Comparison of ENCODE assay signal across 8 mouse cellular contexts in genomic region chr4:59000614-59001013, GRCm38 (mm10). TPM values are rescaled to one million over a fixed set of nuclear protein-coding genes. Genes with fewer than 3 reads are reported as not detected.
A peak's percentile ranks its signal among the peaks of the same experiment; 100 is the strongest.
DNase-seq lines count a peak whose midpoint lies in the region; ATAC-seq and TF ChIP-seq lines count a peak whose summit lies in the region.

No protein-coding gene starts in this region.

- peaks cover 6% of the 10 kb centered on the region; the same call in 1 of the 2 replicates for H3K4me1 ChIP-seq in spleen, adult 2 months (ENCODE audit: control insufficient read depth, insufficient read depth, insufficient read length)
- peaks cover 16% of the 10 kb centered on the region for H3K4me1 ChIP-seq in forebrain, embryonic 16.5 days (replicated peaks; ENCODE audit: control insufficient read depth, insufficient read depth, low read length)

- 8% methylated on average over 2 of the region's 2 CpGs for WGBS in spleen, adult 2 months
- 2% methylated on average over 2 of the region's 2 CpGs for WGBS in forebrain, embryonic 16.5 days

- peak; percentile 57 for TF ChIP-seq CTCF in gastrocnemius, adult 2 months (IDR thresholded peaks at IDR 0.05)
- TF ChIP-seq CTCF in spleen, adult 2 months (IDR thresholded peaks at IDR 0.05; ENCODE audit: extremely low read depth, insufficient read depth, insufficient read length, insufficient replicate concordance): no peak

- no peak overlapping the region for H3K4me3 ChIP-seq in gastrocnemius, adult 2 months
- no peak overlapping the region for H3K4me3 ChIP-seq in spleen, adult 2 months (ENCODE audit: extremely low read depth, insufficient read depth, insufficient read length)
- no peak overlapping the region for H3K4me3 ChIP-seq in forebrain, embryonic 16.5 days (replicated peaks; ENCODE audit: low read length)

- H3K27ac ChIP-seq in gastrocnemius, adult 2 months: no peak overlapping the region
- H3K27ac ChIP-seq in spleen, adult 2 months (ENCODE audit: insufficient read depth, low read length): no peak overlapping the region
- no peak overlapping the region for H3K27ac ChIP-seq in forebrain, embryonic 16.5 days (ENCODE audit: low read length)

- no peaks in the 10 kb centered on the region for H3K9me3 ChIP-seq in forebrain, embryonic 16.5 days (ENCODE audit: control insufficient read depth, low read length)

- H3K27me3 ChIP-seq in spleen, adult 2 months (ENCODE audit: control insufficient read depth, insufficient read depth, low read length): no peaks in the 10 kb centered on the region
- H3K27me3 ChIP-seq in forebrain, embryonic 16.5 days (replicated peaks; ENCODE audit: control insufficient read depth, insufficient read depth, low read length): no peaks in the 10 kb centered on the region

- no peak overlapping the region for H3K4me2 ChIP-seq in forebrain, embryonic 16.5 days (ENCODE audit: low read length)

- H3K9ac ChIP-seq in forebrain, embryonic 16.5 days (replicated peaks; ENCODE audit: low read depth, low read length): no peak overlapping the region

- H3K36me3 ChIP-seq in spleen, adult 2 months (ENCODE audit: control insufficient read depth, insufficient read depth, low read length): no peaks in the 10 kb centered on the region
- no peaks in the 10 kb centered on the region for H3K36me3 ChIP-seq in forebrain, embryonic 16.5 days (ENCODE audit: control insufficient read depth, insufficient read depth)

- TF ChIP-seq POLR2A in spleen, adult 2 months (IDR thresholded peaks at IDR 0.05; ENCODE audit: low read depth, low read length): no peak

- peak; percentile 46 for DNase-seq in gastrocnemius, adult 2 months
- DNase-seq in gastrocnemius, postnatal 36 days: no peak
- DNase-seq in urinary bladder, postnatal 14 days (ENCODE audit: low spot score): peak; percentile 35
- no peak for DNase-seq in urinary bladder, postnatal 36 days (ENCODE audit: low spot score in 2 of 2)
- DNase-seq in kidney, postnatal 14 days: peak; percentile 26
- DNase-seq in spleen, adult 2 months (ENCODE audit: low read depth in 1 of 2, low spot score in 2 of 2): peak; percentile 46 to 71
- no peak for DNase-seq in left cerebral cortex, postnatal 25 days (ENCODE audit: low spot score in 2 of 2)

- no peak for ATAC-seq in forebrain, embryonic 16.5 days

- intact Hi-C loops in gastrocnemius, adult 2 months (cut with DNase I): loop anchor here (1.0 to 5.0 kb wide), 2 partner anchors 14 to 37 kb away; partner anchors contain the start of gene Gng10
- intact Hi-C loops in gastrocnemius, postnatal 36 days (cut with DNase I): loop anchor here (5.0 kb wide), 1 partner anchor 37 kb away; the partner anchor contains the start of gene Gng10
- intact Hi-C loops in left cerebral cortex, postnatal 25 days (cut with DNase I): loop anchor here (5.0 kb wide), 1 partner anchor 37 kb away; the partner anchor contains the start of gene Gng10

RNA-seq across cellular contexts. Expression of gene Gm20503, which starts 2.4 kb away (rescaled TPM):
- 1 to 10 TPM in 1 of 2 experiments, under 1 TPM in 1; 0.46 to 1.7 TPM for total RNA-seq in gastrocnemius, adult 2 months (2021)
- 1 to 10 TPM in 1 of 2 experiments, not detected in 1; 2.9 TPM for total RNA-seq in gastrocnemius, postnatal 36 days (2021)
- not detected in 2 replicates for polyA plus RNA-seq in spleen, adult 2 months (2012; rRNA removed)
- polyA plus RNA-seq in forebrain, embryonic 16.5 days (2015; fragmentation: Nextera tagmentation; extraction: Ambion mirVana): 2.3 and 4.8 TPM in 2 replicates
- 1 to 10 TPM; 1.5 to 2.4 TPM for total RNA-seq in left cerebral cortex, postnatal 25 days (2021)

RNA-seq across cellular contexts. Expression of gene Dnajc25, which starts 5.8 kb away (rescaled TPM):
- total RNA-seq in gastrocnemius, adult 2 months (2021): 10 to 100 TPM; 10.8 to 12.4 TPM
- total RNA-seq in gastrocnemius, postnatal 36 days (2021): 10 to 100 TPM in 1 of 2 experiments, 1 to 10 TPM in 1; 9.8 to 10.7 TPM
- 1.4 and 2.9 TPM in 2 replicates for polyA plus RNA-seq in spleen, adult 2 months (2012; rRNA removed)
- polyA plus RNA-seq in forebrain, embryonic 16.5 days (2015; fragmentation: Nextera tagmentation; extraction: Ambion mirVana): 3.4 and 5.5 TPM in 2 replicates
- 1 to 10 TPM; 4.8 to 4.9 TPM for total RNA-seq in left cerebral cortex, postnatal 25 days (2021)

RNA-seq across cellular contexts. Expression of gene Ptgr1, which starts 13.7 kb away (rescaled TPM):
- 1 to 10 TPM in 1 of 2 experiments, under 1 TPM in 1; 0.84 to 1.7 TPM for total RNA-seq in gastrocnemius, adult 2 months (2021)
- total RNA-seq in gastrocnemius, postnatal 36 days (2021): 1 to 10 TPM; 1.6 to 1.9 TPM
- polyA plus RNA-seq in spleen, adult 2 months (2012; rRNA removed): 0.92 and 0.96 TPM in 2 replicates
- polyA plus RNA-seq in forebrain, embryonic 16.5 days (2015; fragmentation: Nextera tagmentation; extraction: Ambion mirVana): 3.4 and 4.1 TPM in 2 replicates
- total RNA-seq in left cerebral cortex, postnatal 25 days (2021): 1 to 10 TPM; 1.5 to 1.8 TPM

RNA-seq across cellular contexts. Expression of gene Gng10, which starts 34.3 kb away (rescaled TPM):
- 1 to 10 TPM; 5.2 to 6.7 TPM for total RNA-seq in gastrocnemius, adult 2 months (2021)
- total RNA-seq in gastrocnemius, postnatal 36 days (2021): 1 to 10 TPM; 5.5 to 7.7 TPM
- polyA plus RNA-seq in spleen, adult 2 months (2012; rRNA removed): 31.5 and 34.5 TPM in 2 replicates
- 210 and 212 TPM in 2 replicates for polyA plus RNA-seq in forebrain, embryonic 16.5 days (2015; fragmentation: Nextera tagmentation; extraction: Ambion mirVana)
- 10 to 100 TPM; 75.6 to 77.4 TPM for total RNA-seq in left cerebral cortex, postnatal 25 days (2021)

RNA-seq across cellular contexts. Expression of gene Zkscan16, which starts 57.2 kb away (rescaled TPM):
- total RNA-seq in gastrocnemius, adult 2 months (2021): not detected
- not detected for total RNA-seq in gastrocnemius, postnatal 36 days (2021)
- polyA plus RNA-seq in spleen, adult 2 months (2012; rRNA removed): 0.04 TPM in 1 of 2 replicates, not detected in the other
- polyA plus RNA-seq in forebrain, embryonic 16.5 days (2015; fragmentation: Nextera tagmentation; extraction: Ambion mirVana): 1.3 and 1.7 TPM in 2 replicates
- 10 to 100 TPM; 40.1 to 42.0 TPM for total RNA-seq in left cerebral cortex, postnatal 25 days (2021)

Comparison
In these comparisons a context has a peak if more than half of its experiments do, and no peak if none do; other contexts are left out.
1. DNase-seq: peak in gastrocnemius, adult 2 months (single experiment), urinary bladder, postnatal 14 days (single experiment), kidney, postnatal 14 days (single experiment) and spleen, adult 2 months (2 of 2); none in gastrocnemius, postnatal 36 days (0 of 2), urinary bladder, postnatal 36 days (0 of 2) and left cerebral cortex, postnatal 25 days (0 of 2).